Mouse (Mus musculus): Measurements from ENCODE around the gene BC024978.

GRCm38 (mm10) chr7:27192434-27192833, 3.1 kb upstream of the BC024978 start:
- TF ChIP-seq CTCF (IDR thresholded peaks at IDR 0.05) (no peak), EP300 (IDR thresholded peaks at IDR 0.05) (no peak)

Data from lung, postnatal 0 days (tissue).